Mouse (Mus musculus) intestine, embryonic 14.5 days (tissue): ENCODE measurements around the gene Prpf3. TPM values are rescaled to one million over a fixed set of nuclear protein-coding genes. Genes with fewer than 3 reads are reported as not detected.

Source experiments
- ATAC-seq: fragments of 200-750 bp; cut with Nextera tagmentation; replicated peaks from 2 replicates; pipeline ENCODE4 v1.8.0; 2017; ENCODE audit warnings: low read depth, moderate number of reproducible peaks, moderate TSS enrichment, moderate library complexity; ENCODE audit not compliant: low FRiP score, low TSS enrichment
- DNase-seq: peaks from one replicate; pipeline ENCODE4 v3.0.0-alpha.2; 2018; ENCODE audit warnings: low spot score
- H3K27ac ChIP-seq: fragments of 300-500 bp; sonication (generic); 2 replicates; pipeline ENCODE4 v1.5.1; 2014; ENCODE audit warnings: low read depth, mild to moderate bottlenecking, control low read depth
- H3K27me3 ChIP-seq: fragments of 300-500 bp; sonication (generic); replicated peaks from 2 replicates; pipeline ENCODE4 v1.6.1; 2014; ENCODE audit warnings: low read length, control low read depth; ENCODE audit not compliant: control insufficient read depth, insufficient read depth
- H3K36me3 ChIP-seq: fragments of 300-500 bp; sonication (generic); 2 replicates; pipeline ENCODE4 v1.6.1; 2014; ENCODE audit warnings: low read length, control low read depth; ENCODE audit not compliant: control insufficient read depth, insufficient read depth
- H3K4me1 ChIP-seq: fragments of 300-500 bp; sonication (generic); replicated peaks from 2 replicates; pipeline ENCODE4 v1.6.1; 2014; ENCODE audit warnings: low read length, control low read depth, mixed read lengths; ENCODE audit not compliant: control insufficient read depth, insufficient read depth
- H3K4me2 ChIP-seq: fragments of 300-500 bp; sonication (generic); 2 replicates; pipeline ENCODE4 v1.6.1; 2014; ENCODE audit warnings: low read length
- H3K4me3 ChIP-seq: fragments of 300-500 bp; sonication (generic); 2 replicates; pipeline ENCODE4 v1.5.1; 2014; ENCODE audit warnings: low read depth, low read length, control low read depth, mixed read lengths
- H3K9ac ChIP-seq: fragments of 300-500 bp; sonication (generic); 2 replicates; pipeline ENCODE4 v1.6.1; 2014; ENCODE audit warnings: mild to moderate bottlenecking, low read length
- H3K9me3 ChIP-seq: fragments of 300-500 bp; sonication (generic); 2 replicates; pipeline ENCODE4 v1.6.1; 2016; ENCODE audit warnings: low read length, control low read depth; ENCODE audit not compliant: control insufficient read depth
- WGBS: fragments of 180-500 bp; shearing (Covaris S2); extraction: QIAGEN DNeasy Blood & Tissue Kit; methylation state at CpG from one replicate; pipeline ENCODE4 v1.1.7; 2014; 5-methylcytosine and 5-hydroxymethylcytosine counted together
- polyA plus RNA-seq: library from polyadenylated mRNA; unstranded; fragments of >200 nt; fragmentation: Nextera tagmentation; extraction: Ambion mirVana; gene quantifications from 2 replicates; pipeline ENCODE4 v1.2.1, GENCODE M21; 2014

Prpf3 gene
- polyA plus RNA-seq, 1 experiment from 2014 or later = 54.0 TPM

DNA sequence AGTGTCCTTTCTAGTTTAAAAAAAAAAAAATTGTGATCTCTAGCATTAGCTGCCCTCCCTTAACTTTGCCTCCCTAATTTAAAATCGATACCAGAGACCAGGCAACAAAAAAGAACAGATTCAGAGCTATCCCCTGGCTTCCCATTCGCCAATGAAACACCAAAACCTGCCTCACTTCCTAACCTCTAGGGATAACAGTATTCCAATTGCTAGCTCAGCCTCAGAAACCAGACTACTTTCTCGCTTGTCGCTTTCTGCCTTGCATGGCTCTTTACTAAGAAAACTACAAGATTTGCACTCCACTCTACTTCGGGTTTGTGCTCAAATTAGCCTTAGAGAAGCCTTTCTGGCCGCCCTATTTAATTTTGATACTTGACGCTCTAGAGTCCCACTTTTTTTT lies 430 bp upstream of the Prpf3 start:
- Histone ChIP-seq H3K4me1 (peaks cover 5% of the 10 kb centered on the region; the same call in 1 of the 2 replicates), H3K36me3 (peaks cover 26% of the 10 kb centered on the region), H3K9ac (peak overlapping the region; percentile 79), H3K27me3 (no peaks in the 10 kb centered on the region), H3K9me3 (no peaks in the 10 kb centered on the region), H3K27ac (peak overlapping the region; percentile 57), H3K4me2 (peak overlapping the region; percentile 62), H3K4me3 (peak overlapping the region; percentile 88)
- peak; percentile 34; the same call in 1 of the 2 replicates for ATAC-seq
- no peak for DNase-seq
- WGBS = 24% methylated on average over 7 of the region's 7 CpGs

DNA sequence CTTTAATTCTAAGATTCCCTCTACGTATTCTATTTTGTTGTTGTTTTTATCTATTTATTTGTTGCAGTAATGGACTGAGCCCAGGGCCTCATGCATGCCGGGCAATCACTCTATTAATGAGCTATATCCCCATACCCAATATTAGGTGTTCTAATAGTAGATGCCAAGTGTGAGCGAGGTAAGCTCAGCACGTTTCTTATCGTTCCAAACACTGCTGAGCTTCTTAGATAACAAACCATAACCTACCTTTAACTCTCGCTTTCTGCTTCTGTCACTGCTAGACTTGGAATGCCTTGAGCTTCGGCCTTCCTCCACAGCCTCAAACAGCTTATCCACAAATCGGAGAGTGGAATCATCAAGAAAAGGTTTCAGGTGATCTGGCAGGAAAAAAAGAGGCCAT lies 4.4 kb downstream of the Prpf3 start:
- 93% methylated on average over 8 of the region's 8 CpGs for WGBS
- no peaks in the 10 kb centered on the region for H3K27me3 ChIP-seq
- H3K36me3 ChIP-seq = peaks cover 74% of the 10 kb centered on the region
- H3K4me3 ChIP-seq = no peak overlapping the region
- H3K4me2 ChIP-seq = no peak overlapping the region
- H3K27ac ChIP-seq = no peak overlapping the region
- H3K9me3 ChIP-seq = no peaks in the 10 kb centered on the region
- ATAC-seq = no peak
- H3K9ac ChIP-seq = no peak overlapping the region
- peaks cover 5% of the 10 kb centered on the region; the same call in 1 of the 2 replicates for H3K4me1 ChIP-seq
- DNase-seq = no peak

DNA sequence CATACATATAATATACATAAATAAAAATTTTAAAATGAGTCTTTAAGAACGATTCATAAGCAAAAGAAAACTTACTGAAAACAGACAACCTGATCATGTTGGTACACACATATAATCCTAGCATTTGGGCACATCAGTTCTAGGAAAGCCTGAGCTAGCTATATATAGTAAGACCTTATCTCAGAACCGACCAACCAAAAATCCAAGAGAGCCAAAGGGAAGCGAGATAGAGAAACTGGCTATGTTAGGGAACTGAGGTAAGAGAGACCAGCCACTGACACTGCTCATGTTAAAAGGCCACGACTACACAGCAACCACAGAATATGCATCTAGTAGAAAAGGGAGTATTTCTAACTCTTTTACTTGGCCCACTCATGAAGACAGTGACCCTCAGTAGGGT lies 5.1 kb downstream of the Prpf3 start:
- 86% methylated on average over 4 of the region's 4 CpGs for WGBS
- H3K27me3 ChIP-seq = no peaks in the 10 kb centered on the region

DNA sequence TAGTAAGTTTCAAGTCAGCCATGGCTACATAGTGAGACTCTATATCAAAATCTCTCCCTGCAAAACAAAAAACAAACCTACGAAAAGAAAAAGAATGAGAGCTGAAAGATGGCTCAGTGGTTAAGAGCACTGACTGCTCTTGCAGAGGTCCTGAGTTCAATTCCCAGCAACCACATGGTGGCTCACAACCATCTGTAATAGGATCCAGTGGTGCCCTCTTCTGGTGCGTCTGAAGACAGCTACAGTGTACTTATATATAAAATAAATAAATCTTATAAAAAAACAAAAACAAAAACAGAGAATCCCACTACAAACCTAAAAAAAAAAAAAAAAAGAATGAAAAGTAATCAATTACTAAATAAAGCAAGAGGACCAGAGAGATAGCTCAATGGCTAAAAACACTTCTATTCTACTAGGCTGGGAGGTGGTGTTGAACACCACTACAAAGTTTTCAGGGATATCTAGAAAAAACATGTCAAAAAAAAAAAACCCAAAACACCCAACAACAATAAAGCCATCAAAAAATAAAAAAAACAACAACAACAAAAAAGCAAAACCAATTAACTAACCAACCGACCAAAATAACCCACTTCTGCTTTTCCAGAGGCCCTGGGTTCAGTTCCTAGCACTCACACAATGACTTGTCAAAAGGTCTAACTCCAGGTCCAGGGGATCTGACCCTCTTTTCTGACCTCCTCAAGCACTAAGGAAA lies 13.0 kb downstream of the Prpf3 start:
- DNase-seq (no peak), ATAC-seq (no peak)
- Histone ChIP-seq H3K9ac (no peak overlapping the region), H3K36me3 (peaks cover 92% of the 10 kb centered on the region), H3K4me1 (no peaks in the 10 kb centered on the region), H3K9me3 (no peaks in the 10 kb centered on the region), H3K4me3 (no peak overlapping the region), H3K27me3 (no peaks in the 10 kb centered on the region), H3K27ac (no peak overlapping the region), H3K4me2 (no peak overlapping the region)
- WGBS = 88% methylated on average over 3 of the region's 3 CpGs

More for the DNA sequence above, 5.1 kb downstream of the Prpf3 start:
- Histone ChIP-seq H3K9me3 (no peaks in the 10 kb centered on the region), H3K27ac (no peak overlapping the region), H3K4me2 (no peak overlapping the region), H3K4me1 (peaks cover 5% of the 10 kb centered on the region; the same call in 1 of the 2 replicates), H3K4me3 (no peak overlapping the region), H3K9ac (no peak overlapping the region), H3K36me3 (peaks cover 81% of the 10 kb centered on the region)
- no peak for ATAC-seq
- no peak for DNase-seq

DNA sequence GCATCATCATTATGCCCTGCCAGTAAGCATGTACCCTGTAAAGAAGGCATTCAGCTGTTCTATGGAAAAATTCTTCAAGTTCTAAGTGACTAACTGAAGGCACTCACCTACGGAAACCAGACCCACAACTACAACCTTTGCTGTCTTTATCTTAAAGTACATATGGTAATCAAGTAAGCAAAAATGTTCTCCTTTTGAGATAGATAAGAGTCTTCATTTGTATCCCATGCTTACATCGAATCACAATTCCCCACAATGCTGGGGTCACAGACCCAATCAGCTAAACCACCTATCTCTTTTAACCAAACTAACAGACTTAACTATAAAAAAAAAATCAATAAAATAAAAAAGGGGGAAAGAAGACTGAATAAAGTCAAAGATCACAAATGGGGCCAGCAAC lies 16.4 kb downstream of the Prpf3 start:
- H3K36me3 ChIP-seq = peaks cover 90% of the 10 kb centered on the region
- H3K9ac ChIP-seq = no peak overlapping the region
- no peaks in the 10 kb centered on the region for H3K27me3 ChIP-seq
- no peak overlapping the region for H3K27ac ChIP-seq
- H3K4me2 ChIP-seq = no peak overlapping the region
- WGBS = 92% methylated on average over 2 of the region's 2 CpGs
- no peaks in the 10 kb centered on the region for H3K9me3 ChIP-seq
- DNase-seq (no peak), ATAC-seq (no peak)
- H3K4me3 ChIP-seq = no peak overlapping the region
- no peaks in the 10 kb centered on the region for H3K4me1 ChIP-seq

DNA sequence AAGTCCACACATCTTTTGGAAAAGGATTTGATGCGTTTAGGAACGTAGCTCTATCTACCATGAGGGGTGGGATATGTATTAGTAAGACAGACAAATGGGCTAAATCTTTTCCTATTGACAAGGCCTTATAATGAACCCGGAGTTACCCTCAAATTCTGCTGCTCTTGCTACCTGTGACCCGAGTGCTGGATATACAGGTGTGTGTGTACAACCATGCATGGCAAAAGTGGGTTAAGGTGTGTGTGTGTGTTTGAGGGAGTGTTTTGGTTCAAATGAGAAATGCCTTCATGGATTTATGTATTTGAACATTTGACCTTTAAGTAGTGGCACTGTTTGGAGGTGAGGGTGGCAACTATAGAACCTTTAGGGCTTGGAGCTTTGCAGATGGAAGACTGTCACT lies 26.6 kb downstream of the Prpf3 start:
- ATAC-seq = no peak
- peaks cover 65% of the 10 kb centered on the region for H3K36me3 ChIP-seq
- no peak overlapping the region for H3K9ac ChIP-seq
- no peak overlapping the region for H3K4me3 ChIP-seq
- no peak overlapping the region for H3K4me2 ChIP-seq
- no peaks in the 10 kb centered on the region for H3K27me3 ChIP-seq
- H3K27ac ChIP-seq = no peak overlapping the region
- no peaks in the 10 kb centered on the region for H3K4me1 ChIP-seq
- WGBS = 97% methylated on average over 4 of the region's 4 CpGs
- no peak for DNase-seq
- H3K9me3 ChIP-seq = no peaks in the 10 kb centered on the region

GRCm38 (mm10) chr3:95826275-95826674 lies 29.4 kb downstream of the Prpf3 start:
- no peaks in the 10 kb centered on the region for H3K27me3 ChIP-seq
- H3K4me2 ChIP-seq = no peak overlapping the region
- H3K27ac ChIP-seq = no peak overlapping the region
- peaks cover 40% of the 10 kb centered on the region for H3K36me3 ChIP-seq
- H3K4me1 ChIP-seq = no peaks in the 10 kb centered on the region
- H3K4me3 ChIP-seq = no peak overlapping the region
- no peak overlapping the region for H3K9ac ChIP-seq
- WGBS = 72% methylated on average over 2 of the region's 2 CpGs
- H3K9me3 ChIP-seq = no peaks in the 10 kb centered on the region
- DNase-seq (no peak), ATAC-seq (no peak)

GRCm38 (mm10) chr3:95820046-95821010 lies 35.4 kb downstream of the Prpf3 start:
- WGBS = 38% methylated on average over 10 of the region's 10 CpGs
- H3K9me3 ChIP-seq = no peaks in the 10 kb centered on the region
- ATAC-seq = no peak; the same call in 1 of the 2 replicates
- no peaks in the 10 kb centered on the region for H3K36me3 ChIP-seq
- peak overlapping the region; percentile 96 for H3K9ac ChIP-seq
- H3K27me3 ChIP-seq = no peaks in the 10 kb centered on the region
- H3K4me2 ChIP-seq = peak overlapping the region; percentile 69
- peak overlapping the region; percentile 99 for H3K27ac ChIP-seq
- H3K4me3 ChIP-seq = peak overlapping the region; percentile 76
- DNase-seq = no peak
- peaks cover 5% of the 10 kb centered on the region for H3K4me1 ChIP-seq
